Mouse (Mus musculus): ENCODE measurements at regions not wholly inside any gene's neighbourhood (a gene's known extent, or its start where the extent isn't known, plus 50 kb on each side); places are given as distances from the start of the nearest gene placed in this dataset.

- DNase-seq: no peak
Measured at GRCm38 (mm10) chr7:83077919-83078265, 210.8 kb downstream of the Mex3b start.

GRCm38 (mm10) chr7:83078695-83079094 is 211.6 kb downstream of the Mex3b start:
- DNase-seq: no peak

GRCm38 (mm10) chr7:83079842-83080241 is 212.7 kb downstream of the Mex3b start:
- DNase-seq: no peak

- DNase-seq: no peak
Measured at GRCm38 (mm10) chr7:83084496-83085082, 217.5 kb downstream of the Mex3b start.

- no peak for DNase-seq
Measured at GRCm38 (mm10) chr7:83085547-83086158, 218.5 kb downstream of the Mex3b start.

- DNase-seq: no peak
Measured at GRCm38 (mm10) chr7:83087408-83087807, 220.3 kb downstream of the Mex3b start.

- DNase-seq: no peak
Measured at GRCm38 (mm10) chr7:83088125-83088524, 221.0 kb downstream of the Mex3b start.

GRCm38 (mm10) chr7:83089330-83089982 is 222.3 kb downstream of the Mex3b start:
- no peak for DNase-seq

GRCm38 (mm10) chr7:83093923-83094355 is 226.8 kb downstream of the Mex3b start:
- DNase-seq: no peak

GRCm38 (mm10) chr7:83094899-83095298 is 227.8 kb downstream of the Mex3b start:
- no peak for DNase-seq

- no peak for DNase-seq
Measured at GRCm38 (mm10) chr7:83095593-83095992, 228.5 kb downstream of the Mex3b start.

GRCm38 (mm10) chr7:83104426-83104825 is 237.3 kb downstream of the Mex3b start:
- DNase-seq: no peak

GRCm38 (mm10) chr7:83105672-83106071 is 238.5 kb downstream of the Mex3b start:
- DNase-seq: no peak

- DNase-seq: no peak
Measured at GRCm38 (mm10) chr7:83111217-83111823, 244.2 kb downstream of the Mex3b start.

GRCm38 (mm10) chr7:83116487-83116886 is 249.4 kb downstream of the Mex3b start:
- no peak for DNase-seq

GRCm38 (mm10) chr7:83117065-83117464 is 249.9 kb downstream of the Mex3b start:
- DNase-seq: no peak

GRCm38 (mm10) chr7:83126196-83126595 is 259.1 kb downstream of the Mex3b start:
- no peak for DNase-seq

- DNase-seq: no peak
Measured at GRCm38 (mm10) chr7:83140216-83140615, 273.1 kb downstream of the Mex3b start.

- no peak for DNase-seq
Measured at GRCm38 (mm10) chr7:83140658-83141057, 273.5 kb downstream of the Mex3b start.

- DNase-seq: no peak
Measured at GRCm38 (mm10) chr7:83144018-83144417, 276.9 kb downstream of the Mex3b start.

GRCm38 (mm10) chr7:83145551-83145950 is 278.4 kb downstream of the Mex3b start:
- DNase-seq: no peak

- DNase-seq: no peak
Measured at GRCm38 (mm10) chr7:83161226-83161625, 294.1 kb downstream of the Mex3b start.

- no peak for DNase-seq
Measured at GRCm38 (mm10) chr7:83162868-83163267, 295.7 kb downstream of the Mex3b start.

GRCm38 (mm10) chr7:83179403-83179802 is 312.3 kb downstream of the Mex3b start:
- DNase-seq: no peak

Data from adrenal gland, adult 8-10 months (tissue).